ENCODE assay signal across 8 mouse cellular contexts in genomic region chr4:57301410-57302313, GRCm38 (mm10). TPM values are rescaled to one million over a fixed set of nuclear protein-coding genes. Genes with fewer than 3 reads are reported as not detected.
DNase-seq lines count a peak whose midpoint lies in the region; ATAC-seq and TF ChIP-seq lines count a peak whose summit lies in the region.

Ptpn3 (minus strand) TSS chr4:57301837.

- H3K4me2 ChIP-seq in hindbrain, embryonic 15.5 days, result peak within 1 kb of the TSS; percentile 94

- no peaks in the 10 kb centered on the region for H3K9me3 ChIP-seq in hindbrain, embryonic 15.5 days

- 0 out of 2 replicates have a peak, but pooled peaks cover 3% of the 10 kb centered on the region for H3K27me3 ChIP-seq in hindbrain, embryonic 15.5 days

- TF ChIP-seq POLR2A in cortical plate, adult 2 months (IDR thresholded peaks at IDR 0.05; ENCODE audit: extremely low read depth, insufficient read depth, low read length), result peak; percentile 49; the same call in 1 of the 2 replicates

- no peaks in the 10 kb centered on the region for H3K36me3 ChIP-seq in hindbrain, embryonic 15.5 days

- DNase-seq in gastrocnemius, adult 2 months, result peak; percentile 87
- DNase-seq in layer of hippocampus, postnatal 25 days (ENCODE audit: extremely low spot score in 1 of 2, low spot score in 1 of 2), result peak; percentile 57 to 67
- DNase-seq in lung, postnatal 10 days, result peak; percentile 89
- DNase-seq in retina, postnatal 1 day, result peak; percentile 88
- peak; percentile 82 to 89 for DNase-seq in urinary bladder, adult 18-20 months (ENCODE audit: low spot score in 2 of 2)

- peak; percentile 38 for ATAC-seq in activated CD4-positive, CD25-positive, alpha-beta regulatory T cell, adult 4 months
- peak; percentile 90 for ATAC-seq in hindbrain, embryonic 15.5 days (ENCODE audit: low FRiP score, low read depth)

- no peaks in the 10 kb centered on the region for H3K4me1 ChIP-seq in cortical plate, adult 2 months (ENCODE audit: control insufficient read depth, insufficient read depth, low read length)
- peaks cover 40% of the 10 kb centered on the region for H3K4me1 ChIP-seq in hindbrain, embryonic 15.5 days (replicated peaks)

- intact Hi-C loops in gastrocnemius, adult 2 months (cut with DNase I), result no loop called here

- H3K4me3 ChIP-seq in cortical plate, adult 2 months (ENCODE audit: insufficient read depth, low read length), result peak within 1 kb of the TSS; percentile 71
- H3K4me3 ChIP-seq in gastrocnemius, adult 2 months, result peak within 1 kb of the TSS; percentile 90
- peak within 1 kb of the TSS; percentile 84 for H3K4me3 ChIP-seq in hindbrain, embryonic 15.5 days

- peak within 1 kb of the TSS; percentile 77; the same call in 1 of the 2 replicates for H3K27ac ChIP-seq in cortical plate, adult 2 months (ENCODE audit: insufficient read depth, low read length)
- H3K27ac ChIP-seq in gastrocnemius, adult 2 months, result peak within 1 kb of the TSS; percentile 88
- H3K27ac ChIP-seq in hindbrain, embryonic 15.5 days (replicated peaks), result peak within 1 kb of the TSS; percentile 73

- TF ChIP-seq CTCF in cortical plate, adult 2 months (IDR thresholded peaks at IDR 0.05; ENCODE audit: extremely low read depth, insufficient read depth, low read length), result no peak
- TF ChIP-seq CTCF in gastrocnemius, adult 2 months (IDR thresholded peaks at IDR 0.05), result no peak

- under 1% methylated on average over 42 of the region's 42 CpGs for WGBS in hindbrain, embryonic 15.5 days

- H3K9ac ChIP-seq in hindbrain, embryonic 15.5 days, result peak within 1 kb of the TSS; percentile 40

RNA-seq across cellular contexts. Expression of gene Ptpn3, which starts in this region (rescaled TPM):
- 1 to 10 TPM; 1.6 to 2.0 TPM for polyA plus RNA-seq in activated CD4-positive, CD25-positive, alpha-beta regulatory T cell, adult 4 months (2017; shearing (Covaris generic))
- 25.5 and 28.7 TPM in 2 replicates for polyA plus RNA-seq in cortical plate, adult 2 months (2012; rRNA removed)
- 10 to 100 TPM; 29.8 to 77.3 TPM for total RNA-seq in gastrocnemius, adult 2 months (2021)
- 3.7 and 4.0 TPM in 2 replicates for polyA plus RNA-seq in hindbrain, embryonic 15.5 days (2015; fragmentation: Nextera tagmentation; extraction: Ambion mirVana)
- total RNA-seq in layer of hippocampus, postnatal 25 days (2021), result 10 to 100 TPM; 73.1 to 84.5 TPM

Comparison
In these comparisons a context has a peak if more than half of its experiments do, and no peak if none do; other contexts are left out.
1. Peak in every context shown above with its lines: DNase-seq, ATAC-seq, H3K4me3 ChIP-seq and H3K27ac ChIP-seq.